Mouse (Mus musculus) cerebellum, postnatal 25 days (tissue): ENCODE results near the gene Cdc6.

Experiments used
- DNase-seq, 2 experiments: peaks; one replicate each; pipeline ENCODE4 v3.0.0; 2021; ENCODE audit warnings: mixed read lengths in 2 of 2

Gene Cdc6

GRCm38 (mm10) chr11:98962421-98963095 lies 55.0 kb downstream of the Cdc6 start:
- DNase-seq: no peak

GRCm38 (mm10) chr11:98963191-98964021 lies 55.8 kb downstream of the Cdc6 start:
- peak in 1 of 2 experiments; percentile 64 for DNase-seq

DNA sequence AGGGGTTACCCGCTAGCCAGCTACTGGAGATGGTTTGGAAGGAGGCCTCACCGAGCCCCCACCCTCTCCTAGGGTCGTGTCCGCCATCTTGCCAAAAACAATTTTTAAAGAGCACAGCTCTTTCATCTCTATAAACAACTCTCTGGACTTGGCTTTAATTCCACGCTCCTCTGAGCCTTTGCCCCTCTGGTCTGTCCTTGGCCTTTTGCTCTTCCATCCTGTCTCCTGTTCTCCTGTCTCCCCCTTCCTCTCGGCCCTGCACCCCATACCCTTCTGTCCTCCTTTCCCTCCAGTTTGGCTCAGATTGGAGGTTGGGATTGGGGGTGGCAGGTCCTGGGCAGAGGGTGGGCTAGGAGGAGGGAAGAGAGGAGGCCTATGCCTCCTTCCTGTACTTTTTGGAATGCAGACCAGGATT lies 56.6 kb downstream of the Cdc6 start:
- DNase-seq: no peak

GRCm38 (mm10) chr11:98964616-98965415 lies 57.2 kb downstream of the Cdc6 start:
- peak; percentile 68 to 73 for DNase-seq

DNA sequence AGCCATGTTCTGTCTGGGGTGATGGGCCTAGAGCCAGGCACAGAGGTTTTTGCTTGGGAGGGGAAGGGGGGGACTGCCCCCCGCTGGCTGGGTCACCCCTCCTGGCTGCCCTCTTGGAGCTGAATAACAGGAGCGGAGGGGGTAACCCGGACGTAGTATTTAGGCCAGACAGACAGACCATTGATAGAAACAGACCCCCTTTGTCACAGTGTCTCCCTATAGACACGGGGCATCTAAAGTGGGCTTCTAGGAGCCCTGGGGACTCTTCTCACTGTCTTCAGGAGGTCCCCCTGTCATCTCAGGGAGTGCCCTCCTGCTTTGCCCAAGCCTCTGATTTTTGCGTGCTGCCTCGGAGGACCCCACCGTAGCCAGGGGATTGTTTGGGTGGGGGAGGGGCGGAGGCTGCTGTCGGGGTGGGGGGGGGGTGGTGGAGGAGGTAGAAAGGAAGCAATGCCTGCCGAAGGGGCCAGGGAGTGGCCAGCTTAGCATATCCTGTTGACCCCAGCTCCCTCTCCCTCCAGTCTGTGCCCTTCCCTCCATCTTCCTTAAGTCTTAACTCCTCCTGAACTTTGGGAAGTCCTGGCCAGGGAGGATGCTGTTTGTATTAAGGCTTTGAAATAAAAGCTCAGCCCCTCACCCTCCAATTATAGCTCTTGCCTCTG lies 57.9 kb downstream of the Cdc6 start:
- DNase-seq: peak in 1 of 2 experiments; percentile 45

GRCm38 (mm10) chr11:98966499-98967141 lies 59.0 kb downstream of the Cdc6 start:
- peak; percentile 81 to 83 for DNase-seq

GRCm38 (mm10) chr11:98968079-98968478 lies 60.5 kb downstream of the Cdc6 start:
- DNase-seq: peak; percentile 25 to 37

GRCm38 (mm10) chr11:98968716-98969495 lies 61.3 kb downstream of the Cdc6 start:
- DNase-seq: peak in 1 of 2 experiments; percentile 15

DNA sequence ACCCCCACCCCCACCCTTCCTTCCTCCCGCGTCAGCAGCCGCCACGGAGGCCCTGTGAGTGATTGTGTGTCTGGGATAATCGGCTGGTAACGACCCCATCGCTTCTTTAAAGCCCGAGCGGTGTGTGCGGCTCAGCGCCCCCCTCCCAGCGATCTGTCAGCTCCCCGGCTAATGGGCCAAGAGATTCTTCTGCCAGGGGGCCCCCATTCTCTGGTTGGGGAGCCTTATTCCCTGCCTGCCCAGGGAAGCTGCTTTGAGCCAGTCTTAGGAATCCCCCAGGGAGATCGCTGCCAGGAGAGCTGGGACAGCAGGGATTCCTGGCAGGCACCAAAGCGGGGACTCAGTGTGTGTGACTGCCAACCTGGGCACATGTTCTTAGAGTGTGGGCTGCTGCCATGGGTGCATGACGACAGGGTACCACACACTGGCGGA lies 61.9 kb downstream of the Cdc6 start:
- DNase-seq: peak; percentile 26 to 44

DNA sequence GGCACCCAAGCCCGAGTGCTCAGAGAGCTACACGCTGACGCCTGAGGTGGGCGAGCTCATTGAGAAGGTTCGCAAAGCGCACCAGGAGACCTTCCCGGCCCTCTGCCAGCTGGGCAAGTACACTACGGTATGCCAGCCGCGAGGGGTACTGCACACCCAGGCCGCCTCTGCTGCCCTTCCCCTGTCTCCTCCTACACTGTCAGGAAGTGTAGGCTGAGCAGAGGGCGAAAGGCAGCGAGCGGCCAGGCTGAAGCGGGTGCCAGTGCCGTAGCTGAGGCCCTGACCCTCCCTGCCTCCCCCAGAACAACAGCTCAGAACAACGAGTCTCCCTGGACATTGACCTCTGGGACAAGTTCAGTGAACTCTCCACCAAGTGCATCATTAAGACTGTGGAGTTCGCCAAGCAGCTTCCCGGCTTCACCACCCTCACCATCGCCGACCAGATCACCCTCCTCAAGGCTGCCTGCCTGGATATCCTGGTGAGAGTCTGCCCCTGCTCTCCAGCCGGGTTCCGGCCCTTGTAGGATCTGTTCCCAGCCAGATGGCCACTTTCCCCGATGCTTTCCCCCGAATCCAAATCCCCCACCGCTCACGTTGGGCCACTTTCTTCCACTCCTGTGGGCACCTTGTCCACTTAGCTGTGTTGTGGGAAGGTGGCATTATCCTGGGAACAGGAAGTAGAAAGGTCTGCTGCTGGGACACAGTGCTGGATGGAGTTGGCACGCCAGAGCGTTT lies 62.8 kb downstream of the Cdc6 start:
- peak; percentile 47 to 55 for DNase-seq

DNA sequence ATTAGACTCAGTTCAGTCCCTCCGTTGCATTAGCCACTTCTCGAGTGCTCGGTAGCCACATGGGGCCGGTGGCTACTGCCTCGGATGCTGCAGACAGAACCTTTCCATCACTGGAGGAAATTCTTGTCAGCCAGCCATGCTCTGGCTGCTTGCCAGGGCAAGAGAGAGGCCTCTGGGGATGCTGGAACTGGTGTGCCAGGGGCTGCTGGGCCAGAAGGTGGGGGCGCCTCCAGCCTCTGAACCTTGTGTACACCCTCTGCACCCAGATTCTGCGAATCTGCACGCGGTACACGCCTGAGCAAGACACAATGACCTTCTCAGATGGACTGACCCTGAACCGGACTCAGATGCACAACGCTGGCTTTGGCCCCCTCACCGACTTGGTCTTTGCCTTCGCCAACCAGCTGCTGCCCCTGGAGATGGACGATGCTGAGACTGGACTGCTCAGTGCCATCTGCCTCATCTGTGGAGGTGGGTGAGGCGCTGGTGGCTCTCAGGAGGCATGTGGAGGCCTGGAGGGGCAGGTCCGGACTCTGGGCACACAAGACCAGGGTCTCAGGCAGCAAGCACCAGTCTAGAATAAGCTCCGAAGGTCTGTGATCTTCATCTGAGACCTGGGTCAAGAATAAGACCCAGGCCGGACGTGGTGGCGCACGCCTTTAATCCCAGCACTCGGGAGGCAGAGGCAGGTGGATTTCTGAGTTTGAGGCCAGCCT lies 63.9 kb downstream of the Cdc6 start:
- peak; percentile 82 to 87 for DNase-seq

DNA sequence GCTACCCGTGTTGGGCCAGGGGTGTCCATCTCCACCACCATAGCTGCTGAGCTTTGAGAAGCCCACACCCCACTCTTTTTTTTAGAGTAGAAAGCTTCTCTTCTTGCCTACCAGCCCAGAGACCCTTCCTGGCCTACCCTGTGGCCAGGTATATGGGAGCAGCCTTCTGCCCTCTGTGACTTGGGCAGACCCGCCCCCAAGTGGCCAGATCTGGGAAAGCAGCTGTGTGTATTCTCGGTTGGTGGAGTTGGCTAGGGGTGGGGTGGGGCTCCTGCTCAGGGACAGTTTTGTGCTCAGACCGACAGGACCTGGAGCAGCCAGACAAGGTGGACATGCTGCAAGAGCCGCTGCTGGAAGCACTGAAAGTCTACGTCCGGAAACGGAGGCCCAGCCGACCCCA lies 64.6 kb downstream of the Cdc6 start:
- peak; percentile 93 to 96 for DNase-seq

- DNase-seq: peak in 1 of 2 experiments; percentile 13
Observed at GRCm38 (mm10) chr11:98972801-98973360, 65.3 kb downstream of the Cdc6 start.
